Mouse (Mus musculus): ENCODE data around the gene Tldc1. TPM values are rescaled to one million over a fixed set of nuclear protein-coding genes. Genes with fewer than 3 reads are reported as not detected.

Tldc1 gene
- total RNA-seq, 1 experiment from 2014 or later, result 3.8 TPM

- no peak for ATAC-seq (replicated peaks; ENCODE audit: insufficient number of reproducible peaks, low FRiP score, low TSS enrichment, poor library complexity, severe bottlenecking)
Observed at GRCm38 (mm10) chr8:119738129-119738907, 39.9 kb downstream of the Tldc1 start.

GRCm38 (mm10) chr8:119737093-119737900, 40.9 kb downstream of the Tldc1 start:
- ATAC-seq (replicated peaks; ENCODE audit: insufficient number of reproducible peaks, low FRiP score, low TSS enrichment, poor library complexity, severe bottlenecking), result no peak

- no peak for ATAC-seq (replicated peaks; ENCODE audit: insufficient number of reproducible peaks, low FRiP score, low TSS enrichment, poor library complexity, severe bottlenecking)
Observed at GRCm38 (mm10) chr8:119736348-119736917, 41.8 kb downstream of the Tldc1 start.

GRCm38 (mm10) chr8:119732072-119732471, 46.1 kb downstream of the Tldc1 start:
- ATAC-seq (replicated peaks; ENCODE audit: insufficient number of reproducible peaks, low FRiP score, low TSS enrichment, poor library complexity, severe bottlenecking), result no peak

- no peak for ATAC-seq (replicated peaks; ENCODE audit: insufficient number of reproducible peaks, low FRiP score, low TSS enrichment, poor library complexity, severe bottlenecking)
Observed at GRCm38 (mm10) chr8:119728351-119728895, 49.8 kb downstream of the Tldc1 start.

GRCm38 (mm10) chr8:119727093-119727492, 51.1 kb downstream of the Tldc1 start:
- no peak for ATAC-seq (replicated peaks; ENCODE audit: insufficient number of reproducible peaks, low FRiP score, low TSS enrichment, poor library complexity, severe bottlenecking)

- ATAC-seq (replicated peaks; ENCODE audit: insufficient number of reproducible peaks, low FRiP score, low TSS enrichment, poor library complexity, severe bottlenecking), result no peak
Observed at GRCm38 (mm10) chr8:119724596-119724995, 53.6 kb downstream of the Tldc1 start.

GRCm38 (mm10) chr8:119723676-119724075, 54.5 kb downstream of the Tldc1 start:
- no peak for ATAC-seq (replicated peaks; ENCODE audit: insufficient number of reproducible peaks, low FRiP score, low TSS enrichment, poor library complexity, severe bottlenecking)

GRCm38 (mm10) chr8:119722348-119722747, 55.9 kb downstream of the Tldc1 start:
- no peak for ATAC-seq (replicated peaks; ENCODE audit: insufficient number of reproducible peaks, low FRiP score, low TSS enrichment, poor library complexity, severe bottlenecking)

- ATAC-seq (replicated peaks; ENCODE audit: insufficient number of reproducible peaks, low FRiP score, low TSS enrichment, poor library complexity, severe bottlenecking), result no peak
Observed at GRCm38 (mm10) chr8:119719011-119719501, 59.2 kb downstream of the Tldc1 start.

GRCm38 (mm10) chr8:119717765-119718164, 60.5 kb downstream of the Tldc1 start:
- 0 out of 2 replicates have a peak, but pooled peaks have one; percentile 54 for ATAC-seq (replicated peaks; ENCODE audit: insufficient number of reproducible peaks, low FRiP score, low TSS enrichment, poor library complexity, severe bottlenecking)

GRCm38 (mm10) chr8:119716730-119717299, 61.4 kb downstream of the Tldc1 start:
- ATAC-seq (replicated peaks; ENCODE audit: insufficient number of reproducible peaks, low FRiP score, low TSS enrichment, poor library complexity, severe bottlenecking), result no peak

GRCm38 (mm10) chr8:119715221-119715620, 63.0 kb downstream of the Tldc1 start:
- ATAC-seq (replicated peaks; ENCODE audit: insufficient number of reproducible peaks, low FRiP score, low TSS enrichment, poor library complexity, severe bottlenecking), result no peak

GRCm38 (mm10) chr8:119713421-119713820, 64.8 kb downstream of the Tldc1 start:
- no peak for ATAC-seq (replicated peaks; ENCODE audit: insufficient number of reproducible peaks, low FRiP score, low TSS enrichment, poor library complexity, severe bottlenecking)

- 0 out of 2 replicates have a peak, but pooled peaks have one; percentile 52 for ATAC-seq (replicated peaks; ENCODE audit: insufficient number of reproducible peaks, low FRiP score, low TSS enrichment, poor library complexity, severe bottlenecking)
Observed at GRCm38 (mm10) chr8:119712226-119712625, 66.0 kb downstream of the Tldc1 start.

Data from monocyte, adult 5-6 weeks (primary cell).